Mouse (Mus musculus) embryo, embryonic 11.5 days (tissue): ENCODE results near the gene Pitpnm2.

Source experiments
- DNase-seq: peaks from one replicate; pipeline ENCODE4 v3.0.0-alpha.2; 2012; ENCODE audit warnings: low read depth, low spot score

Pitpnm2 gene

GRCm38 (mm10) chr5:124149028-124149427 is 100.5 kb downstream of the Pitpnm2 start:
- no peak for DNase-seq

GRCm38 (mm10) chr5:124138066-124138465 is 111.5 kb downstream of the Pitpnm2 start:
- no peak for DNase-seq

GRCm38 (mm10) chr5:124134261-124134660 is 115.3 kb downstream of the Pitpnm2 start:
- no peak for DNase-seq

- no peak for DNase-seq
Observed at GRCm38 (mm10) chr5:124125093-124125492, 124.5 kb downstream of the Pitpnm2 start.

GRCm38 (mm10) chr5:124122357-124122756 is 127.2 kb downstream of the Pitpnm2 start:
- DNase-seq, result no peak

GRCm38 (mm10) chr5:124119204-124119603 is 130.4 kb downstream of the Pitpnm2 start:
- no peak for DNase-seq

- peak; percentile 61 for DNase-seq
Observed at GRCm38 (mm10) chr5:124115990-124116845, 133.3 kb downstream of the Pitpnm2 start, which contains the start of gene Arl6ip4. TSS of gene Arl6ip4 (plus strand) at chr5:124116089.

GRCm38 (mm10) chr5:124115531-124115930 is 134.0 kb downstream of the Pitpnm2 start:
- DNase-seq, result no peak

- no peak for DNase-seq
Observed at GRCm38 (mm10) chr5:124114276-124115025, 135.1 kb downstream of the Pitpnm2 start.

GRCm38 (mm10) chr5:124113030-124113429 is 136.5 kb downstream of the Pitpnm2 start:
- DNase-seq, result no peak

- no peak for DNase-seq
Observed at GRCm38 (mm10) chr5:124112531-124112930, 137.0 kb downstream of the Pitpnm2 start.

GRCm38 (mm10) chr5:124111742-124112497 is 137.6 kb downstream of the Pitpnm2 start, which contains the start of gene Ogfod2:
TSS of gene Ogfod2 (plus strand) at chr5:124112297.
- peak; percentile 96 for DNase-seq

- no peak for DNase-seq
Observed at GRCm38 (mm10) chr5:124111077-124111741, 138.4 kb downstream of the Pitpnm2 start.

- DNase-seq, result no peak
Observed at GRCm38 (mm10) chr5:124103552-124103951, 146.0 kb downstream of the Pitpnm2 start.

GRCm38 (mm10) chr5:124103020-124103419 is 146.5 kb downstream of the Pitpnm2 start:
- DNase-seq, result no peak

GRCm38 (mm10) chr5:124102326-124102725 is 147.2 kb downstream of the Pitpnm2 start:
- DNase-seq, result no peak

- DNase-seq, result no peak
Observed at GRCm38 (mm10) chr5:124100128-124101044, 149.2 kb downstream of the Pitpnm2 start.

- no peak for DNase-seq
Observed at GRCm38 (mm10) chr5:124098923-124099322, 150.6 kb downstream of the Pitpnm2 start.

GRCm38 (mm10) chr5:124095596-124096232 is 153.8 kb downstream of the Pitpnm2 start, which contains the start of gene Abcb9:
TSS of gene Abcb9 (minus strand) at chr5:124095798.
- peak; percentile 73 for DNase-seq
